Mouse (Mus musculus): ENCODE data around the gene Cdh9.

Cdh9 gene

GRCm38 (mm10) chr15:16728470-16729011, at the start of gene Cdh9:
Cdh9 (plus strand) TSS chr15:16728756.
- DNase-seq (ENCODE audit: low spot score), result no peak

DNA sequence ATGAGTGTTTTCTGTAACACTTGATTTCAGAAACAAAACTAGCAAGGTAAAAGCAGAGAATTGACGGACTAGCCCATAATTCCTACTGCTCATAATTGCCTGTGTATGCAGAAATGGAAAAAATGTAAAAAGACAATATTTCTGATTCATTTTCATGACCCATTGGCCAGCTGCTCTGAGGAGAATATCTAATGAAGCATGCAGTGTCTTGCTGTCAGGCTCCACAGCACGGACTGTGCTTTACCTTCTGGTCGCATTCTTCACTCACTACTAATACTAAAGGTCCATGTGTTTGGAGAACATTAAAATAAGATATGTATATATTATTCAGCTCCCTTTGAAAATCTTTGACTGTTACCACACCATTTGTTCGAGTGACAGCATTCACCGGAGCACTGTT, 49.5 kb upstream of the Cdh9 start:
- DNase-seq (ENCODE audit: low spot score), result no peak

- DNase-seq (ENCODE audit: low spot score), result no peak
Measured at GRCm38 (mm10) chr15:16699821-16700220, 28.7 kb upstream of the Cdh9 start.

DNA sequence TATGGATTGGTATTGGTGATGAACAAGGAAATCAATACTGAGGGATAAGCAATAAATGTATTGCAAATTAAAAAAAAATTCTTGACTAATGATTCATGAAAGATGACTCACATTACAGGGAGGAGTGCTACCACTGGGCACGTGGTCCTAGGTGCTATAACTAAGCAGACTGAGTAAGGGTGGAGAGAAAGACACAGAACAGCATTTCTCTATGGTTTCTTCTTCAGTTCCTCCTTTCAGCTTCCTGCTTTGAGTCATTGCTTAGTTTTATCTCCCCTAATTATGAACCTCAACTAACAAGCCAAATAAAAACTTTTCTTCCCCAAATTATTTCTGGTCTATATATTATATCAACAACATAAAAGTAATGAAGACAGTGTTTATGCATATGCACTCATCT, 26.2 kb upstream of the Cdh9 start:
- DNase-seq (ENCODE audit: low spot score), result no peak

DNA sequence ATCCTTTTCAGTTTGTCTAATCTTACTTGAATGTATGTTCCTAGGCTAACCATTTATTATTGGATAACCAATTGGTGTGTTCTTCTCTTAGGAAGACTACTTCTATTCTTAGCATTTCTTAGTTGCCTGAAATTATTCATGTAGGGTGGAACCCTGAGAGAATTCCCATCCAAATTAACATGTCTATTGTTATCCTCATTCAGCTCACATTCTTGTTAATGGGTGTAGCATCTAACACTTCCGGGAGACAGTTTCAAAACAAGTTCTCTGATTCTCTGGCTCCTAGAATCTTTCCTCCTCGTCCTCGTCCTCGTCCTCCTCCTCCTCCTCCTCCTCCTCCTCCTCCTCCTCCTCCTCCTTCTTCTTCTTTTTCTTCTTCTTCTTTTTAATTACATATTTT, 10.5 kb downstream of the Cdh9 start:
- no peak for DNase-seq (ENCODE audit: low spot score)

- no peak for DNase-seq (ENCODE audit: low spot score)
Measured at GRCm38 (mm10) chr15:16746672-16747071, 18.1 kb downstream of the Cdh9 start.

- DNase-seq (ENCODE audit: low spot score), result no peak
Measured at GRCm38 (mm10) chr15:16763252-16763651, 34.7 kb downstream of the Cdh9 start.

- no peak for DNase-seq (ENCODE audit: low spot score)
Measured at GRCm38 (mm10) chr15:16784575-16784974, 56.0 kb downstream of the Cdh9 start.

DNA sequence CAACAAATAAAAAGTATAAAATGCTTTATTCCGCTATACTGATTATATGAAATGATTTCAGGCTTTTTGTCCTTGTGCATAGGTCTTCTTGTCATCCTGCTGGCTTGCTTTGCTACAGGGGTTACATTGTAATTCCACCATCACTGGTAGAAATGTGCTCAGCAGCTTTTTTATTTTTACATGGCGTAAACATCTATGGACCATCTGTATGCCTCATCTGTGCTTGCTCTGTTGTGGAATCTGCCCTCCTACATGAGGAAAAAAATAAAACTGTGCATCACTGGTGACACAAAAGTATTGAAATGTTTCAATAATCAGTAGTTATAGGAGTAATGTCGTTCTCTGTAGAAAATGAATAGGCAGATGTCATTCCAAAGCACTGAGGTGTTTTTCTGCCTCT, 64.3 kb downstream of the Cdh9 start:
- DNase-seq (ENCODE audit: low spot score), result no peak

DNA sequence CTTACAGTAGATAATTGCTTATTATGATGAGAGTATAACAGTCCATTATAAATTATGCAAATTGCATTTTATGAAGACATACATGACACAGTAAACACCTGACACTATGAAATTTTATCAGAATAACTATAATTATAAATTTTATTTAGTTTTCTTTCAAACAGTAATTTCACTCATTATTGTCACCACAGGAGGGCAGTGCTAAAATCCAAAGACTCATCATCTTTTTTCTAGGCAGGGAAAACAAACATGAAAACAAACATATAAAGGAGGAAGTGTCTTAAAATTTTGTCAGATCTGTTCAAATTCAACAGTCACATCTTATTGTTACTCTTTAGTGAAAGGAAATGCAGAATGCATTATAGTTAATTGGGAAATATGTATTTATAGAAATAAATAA, 72.7 kb downstream of the Cdh9 start:
- DNase-seq (ENCODE audit: low spot score), result no peak

- no peak for DNase-seq (ENCODE audit: low spot score)
Measured at GRCm38 (mm10) chr15:16810787-16811186, 82.2 kb downstream of the Cdh9 start.

DNA sequence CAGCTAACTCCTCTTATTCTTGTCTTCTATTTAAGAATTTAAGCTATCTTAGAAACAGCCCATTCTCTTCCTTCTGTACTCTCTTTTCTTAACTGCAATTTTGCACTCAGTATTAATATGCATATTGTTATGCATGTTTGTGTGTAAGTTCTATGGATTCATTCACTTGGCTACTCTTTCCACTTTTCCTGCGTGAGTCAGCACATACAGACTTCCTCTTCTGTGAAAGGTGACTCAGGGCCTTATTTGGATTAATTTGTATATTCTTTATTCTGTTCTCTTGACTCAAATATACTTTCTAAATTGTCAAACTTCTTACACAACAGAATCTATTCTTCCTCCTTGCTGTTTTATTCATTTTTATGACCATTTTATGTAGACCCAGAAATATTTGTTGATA, 85.5 kb downstream of the Cdh9 start:
- DNase-seq (ENCODE audit: low spot score), result no peak

- DNase-seq (ENCODE audit: low spot score), result no peak
Measured at GRCm38 (mm10) chr15:16834761-16835160, 106.2 kb downstream of the Cdh9 start.

DNA sequence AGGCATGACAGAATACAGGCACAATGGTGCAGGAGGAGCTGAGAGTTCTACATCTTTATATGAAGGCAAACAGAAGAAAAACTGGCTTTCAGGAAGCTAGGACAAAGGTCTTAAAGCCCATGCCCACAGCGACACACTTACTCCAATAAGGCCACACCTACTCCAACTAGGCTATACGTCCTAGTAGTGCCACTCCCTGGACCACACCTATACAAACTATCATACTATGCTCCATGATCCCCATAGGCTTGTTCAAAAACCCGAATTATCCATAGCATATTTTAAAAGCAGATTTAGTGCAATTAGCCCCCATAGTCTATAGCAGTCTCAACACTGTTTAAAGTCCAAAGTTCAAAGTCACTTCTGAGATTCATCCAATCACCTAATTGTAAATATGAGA, 154.0 kb downstream of the Cdh9 start:
- no peak for DNase-seq (ENCODE audit: low spot score)

DNA sequence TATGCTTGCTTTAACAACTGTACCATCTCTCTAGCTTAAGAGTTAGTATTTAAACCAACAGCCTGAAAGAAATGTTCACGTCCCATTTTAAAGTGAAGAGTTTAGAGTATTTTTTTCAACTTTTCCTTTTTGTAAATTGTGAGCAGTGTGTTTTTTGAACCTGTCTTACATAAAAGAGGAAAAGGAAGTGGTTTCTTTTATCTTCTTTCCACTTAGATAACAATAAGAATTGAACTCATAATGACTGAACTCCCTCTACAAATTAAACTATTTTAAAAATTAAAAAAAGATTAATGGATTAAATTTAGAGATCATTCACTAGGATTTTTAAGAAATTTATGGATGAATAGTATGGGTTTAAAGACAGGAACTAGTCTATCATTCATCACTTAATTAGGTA, 168.1 kb downstream of the Cdh9 start:
- no peak for DNase-seq (ENCODE audit: low spot score)

All from ovary, postnatal 10 days (tissue).